Mouse (Mus musculus) MEL (cell line): ENCODE measurements around the gene Grn. TPM values are rescaled to one million over a fixed set of nuclear protein-coding genes. Genes with fewer than 3 reads are reported as not detected.

Experiments
- DNase-seq: peaks from one replicate; pipeline ENCODE4 v3.0.0; 2011; ENCODE audit warnings: low read depth, low spot score
- H3K27ac ChIP-seq: 2 replicates; pipeline ENCODE4 v1.5.1; 2012; ENCODE audit warnings: low read depth, mild to moderate bottlenecking, control low read depth, low read length, moderate library complexity; ENCODE audit not compliant: control insufficient read depth
- H3K27me3 ChIP-seq, 2 experiments: fragments of 150-350 bp in 1 of 2; sonication (generic) in 1 of 2; 2 replicates each; pipeline ENCODE4 v1.6.1; 2012; ENCODE audit warnings: low read length in 2 of 2, mild to moderate bottlenecking in 2 of 2, improper control_type of control experiment in 1 of 2, moderate library complexity in 1 of 2; ENCODE audit not compliant: insufficient read depth in 2 of 2, control insufficient read depth in 1 of 2
- H3K36me3 ChIP-seq, 2 experiments: 2 replicates each; pipeline ENCODE4 v1.6.1; 2012 to 2014; ENCODE audit warnings: low read length in 2 of 2, improper control_type of control experiment in 1 of 2, inconsistent platforms in 1 of 2, mild to moderate bottlenecking in 1 of 2; ENCODE audit not compliant: insufficient read depth in 2 of 2, control insufficient read depth in 1 of 2
- H3K4me1 ChIP-seq, 2 experiments: fragments of 150-350 bp in 1 of 2; sonication (generic) in 1 of 2; 2 replicates each; pipeline ENCODE4 v1.6.1; 2012; ENCODE audit warnings: low read length in 2 of 2, improper control_type of control experiment in 1 of 2, mild to moderate bottlenecking in 1 of 2; ENCODE audit not compliant: insufficient read depth in 2 of 2, control insufficient read depth in 1 of 2
- H3K4me3 ChIP-seq, 2 experiments: fragments of 150-350 bp in 1 of 2; sonication (generic) in 1 of 2; 2 replicates each; pipeline ENCODE4 v1.5.1; 2012; ENCODE audit warnings: low read depth in 2 of 2, low read length in 2 of 2, mild to moderate bottlenecking in 2 of 2, moderate library complexity in 2 of 2, control low read depth in 1 of 2, improper control_type of control experiment in 1 of 2; ENCODE audit not compliant: control insufficient read depth in 1 of 2, insufficient read depth in 1 of 2
- H3K79me2 ChIP-seq: 2 replicates; pipeline ENCODE4 v1.6.1; 2012; ENCODE audit warnings: mild to moderate bottlenecking, low read length, moderate library complexity; ENCODE audit not compliant: control insufficient read depth, poor library complexity, insufficient read depth
- H3K9ac ChIP-seq: 2 replicates; pipeline ENCODE4 v1.6.1; 2012; ENCODE audit warnings: low read depth, mild to moderate bottlenecking, control low read depth, low read length, moderate library complexity; ENCODE audit not compliant: control insufficient read depth, poor library complexity, severe bottlenecking
- H3K9me3 ChIP-seq: fragments of 150-350 bp; sonication (generic); replicated peaks from 2 replicates; pipeline ENCODE4 v1.6.1; 2012; ENCODE audit warnings: mild to moderate bottlenecking, low read length, improper control_type of control experiment, moderate library complexity; ENCODE audit not compliant: insufficient read depth
- CHD1 ChIP-seq: IDR thresholded peaks from 2 replicates; pipeline ENCODE4 v1.6.1; 2012; ENCODE audit warnings: low read depth, mild to moderate bottlenecking, inconsistent platforms, low read length, improper control_type of control experiment
- CHD2 ChIP-seq: IDR thresholded peaks from 2 replicates; pipeline ENCODE4 v1.6.1; 2011; ENCODE audit warnings: low read length, improper control_type of control experiment
- EP300 ChIP-seq, 2 experiments: IDR thresholded peaks; 2 replicates each; pipeline ENCODE4 v1.6.1; 2011; ENCODE audit warnings: improper control_type of control experiment in 2 of 2, low read length in 2 of 2, low read depth in 1 of 2, mild to moderate bottlenecking in 1 of 2
- ETS1 ChIP-seq: IDR thresholded peaks from 2 replicates; pipeline ENCODE4 v1.6.1; 2012; ENCODE audit warnings: low read depth, mild to moderate bottlenecking, inconsistent platforms, low read length, improper control_type of control experiment, moderate library complexity
- GATA1 ChIP-seq: IDR thresholded peaks from 2 replicates; pipeline ENCODE4 v1.6.1; 2011; ENCODE audit warnings: low read depth, low read length, improper control_type of control experiment
- HCFC1 ChIP-seq: IDR thresholded peaks from 2 replicates; pipeline ENCODE4 v1.6.1; 2012; ENCODE audit warnings: low read depth, mild to moderate bottlenecking, inconsistent platforms, low read length, improper control_type of control experiment, moderate library complexity
- JUND ChIP-seq: IDR thresholded peaks from 2 replicates; pipeline ENCODE4 v1.6.1; 2011; ENCODE audit warnings: low read depth, mild to moderate bottlenecking, improper control_type of control experiment, low read length
- KAT2A ChIP-seq: conservative IDR thresholded peaks from 2 replicates; pipeline ENCODE4 v1.6.1; 2012; ENCODE audit warnings: low read depth, low read length, improper control_type of control experiment, inconsistent platforms
- MAFK ChIP-seq: IDR thresholded peaks from 2 replicates; pipeline ENCODE4 v1.6.1; 2011; ENCODE audit warnings: low read depth, mild to moderate bottlenecking, low read length, improper control_type of control experiment, borderline replicate concordance
- MAX ChIP-seq: IDR thresholded peaks from 2 replicates; pipeline ENCODE4 v1.6.1; 2011; ENCODE audit warnings: low read length, improper control_type of control experiment
- MXI1 ChIP-seq: IDR thresholded peaks from 2 replicates; pipeline ENCODE4 v1.6.1; 2011; ENCODE audit warnings: mild to moderate bottlenecking, low read depth, low read length, improper control_type of control experiment
- MYB ChIP-seq: IDR thresholded peaks from 2 replicates; pipeline ENCODE4 v1.6.1; 2011; ENCODE audit warnings: mild to moderate bottlenecking, low read depth, low read length, improper control_type of control experiment
- MYC ChIP-seq: IDR thresholded peaks from 2 replicates; pipeline ENCODE4 v1.6.1; 2011; ENCODE audit warnings: low read depth, mild to moderate bottlenecking, low read length, improper control_type of control experiment, moderate library complexity
- NELFE ChIP-seq: IDR thresholded peaks from 2 replicates; pipeline ENCODE4 v1.6.1; 2011; ENCODE audit warnings: low read depth, low read length, improper control_type of control experiment
- NRF1 ChIP-seq: IDR thresholded peaks from 2 replicates; pipeline ENCODE4 v1.6.1; 2014; ENCODE audit warnings: low read depth, mild to moderate bottlenecking, inconsistent platforms, low read length, improper control_type of control experiment, moderate library complexity; ENCODE audit not compliant: poor library complexity, insufficient read depth, severe bottlenecking
- POLR2A ChIP-seq, 2 experiments: IDR thresholded peaks; 2 replicates each; pipeline ENCODE4 v1.6.1; 2011 to 2012; ENCODE audit warnings: low read length in 2 of 2, mild to moderate bottlenecking in 2 of 2, control low read depth in 1 of 2, improper control_type of control experiment in 1 of 2, low read depth in 1 of 2, moderate library complexity in 1 of 2; ENCODE audit not compliant: control insufficient read depth in 1 of 2, insufficient read depth in 1 of 2, poor library complexity in 1 of 2
- POLR2AphosphoS2 ChIP-seq: IDR thresholded peaks from 2 replicates; pipeline ENCODE4 v1.6.1; 2011; ENCODE audit warnings: low read length, improper control_type of control experiment
- POLR2AphosphoS5 ChIP-seq: IDR thresholded peaks from 2 replicates; pipeline ENCODE4 v1.6.1; 2012; ENCODE audit warnings: low read depth, borderline replicate concordance, mild to moderate bottlenecking, inconsistent platforms, low read length, moderate library complexity, mixed read lengths
- RAD21 ChIP-seq: IDR thresholded peaks from 2 replicates; pipeline ENCODE4 v1.6.1; 2011; ENCODE audit warnings: mild to moderate bottlenecking, low read depth, low read length, improper control_type of control experiment
- RCOR1 ChIP-seq: IDR thresholded peaks from 2 replicates; pipeline ENCODE4 v1.6.1; 2012; ENCODE audit warnings: low read depth, mild to moderate bottlenecking, inconsistent platforms, low read length, improper control_type of control experiment
- SIN3A ChIP-seq: IDR thresholded peaks from 2 replicates; pipeline ENCODE4 v1.6.1; 2012; ENCODE audit warnings: low read length, improper control_type of control experiment, inconsistent platforms
- SMC3 ChIP-seq: IDR thresholded peaks from 2 replicates; pipeline ENCODE4 v1.6.1; 2011; ENCODE audit warnings: low read depth, low read length, improper control_type of control experiment
- TAL1 ChIP-seq: IDR thresholded peaks from 2 replicates; pipeline ENCODE4 v1.6.1; 2012; ENCODE audit warnings: mild to moderate bottlenecking, inconsistent platforms, low read length, moderate library complexity, mixed read lengths
- TBP ChIP-seq: IDR thresholded peaks from 2 replicates; pipeline ENCODE4 v1.8.0; 2011; ENCODE audit warnings: low read depth, low read length, improper control_type of control experiment
- TCF12 ChIP-seq: IDR thresholded peaks from 2 replicates; pipeline ENCODE4 v1.6.1; 2014; ENCODE audit warnings: low read depth, mild to moderate bottlenecking, inconsistent platforms, low read length, improper control_type of control experiment, moderate library complexity
- USF1 ChIP-seq: IDR thresholded peaks from 2 replicates; pipeline ENCODE4 v1.6.1; 2014; ENCODE audit warnings: low read depth, mild to moderate bottlenecking, inconsistent platforms, low read length, improper control_type of control experiment, moderate library complexity
- USF2 ChIP-seq, 2 experiments: IDR thresholded peaks; 2 replicates each; pipeline ENCODE4 v1.6.1; 2011 to 2012; ENCODE audit warnings: improper control_type of control experiment in 2 of 2, low read length in 2 of 2, borderline replicate concordance in 1 of 2, inconsistent platforms in 1 of 2, low read depth in 1 of 2, mild to moderate bottlenecking in 1 of 2; ENCODE audit not compliant: insufficient read depth in 1 of 2
- ZMIZ1 ChIP-seq: IDR thresholded peaks from 2 replicates; pipeline ENCODE4 v1.6.1; 2012; ENCODE audit warnings: low read depth, mild to moderate bottlenecking, inconsistent platforms, low read length, improper control_type of control experiment, moderate library complexity
- polyA plus RNA-seq, 2 experiments: library from polyadenylated mRNA; stranded (reverse) in 1 of 2; unstranded in 1 of 2; fragments of >175 nt in 1 of 2; fragments of >200 nt in 1 of 2; gene quantifications; 2 replicates each; pipeline versions ENCODE4 v1.2.1 to v1.2.4; 2012; ENCODE audit warnings: low replicate concordance in 2 of 2, low read depth in 1 of 2; ENCODE audit not compliant: insufficient read length in 2 of 2, insufficient read depth in 1 of 2, missing spikeins in 1 of 2
- total RNA-seq: library from RNA; depleted of rRNA; stranded (reverse); fragments of 300-350 nt; gene quantifications from 2 replicates; pipeline ENCODE4 v1.2.3, GENCODE M21; 2012

The Grn gene
- total and polyA plus RNA-seq, 3 experiments = 14.7 to 42.1 TPM; not detected in 1

DNA sequence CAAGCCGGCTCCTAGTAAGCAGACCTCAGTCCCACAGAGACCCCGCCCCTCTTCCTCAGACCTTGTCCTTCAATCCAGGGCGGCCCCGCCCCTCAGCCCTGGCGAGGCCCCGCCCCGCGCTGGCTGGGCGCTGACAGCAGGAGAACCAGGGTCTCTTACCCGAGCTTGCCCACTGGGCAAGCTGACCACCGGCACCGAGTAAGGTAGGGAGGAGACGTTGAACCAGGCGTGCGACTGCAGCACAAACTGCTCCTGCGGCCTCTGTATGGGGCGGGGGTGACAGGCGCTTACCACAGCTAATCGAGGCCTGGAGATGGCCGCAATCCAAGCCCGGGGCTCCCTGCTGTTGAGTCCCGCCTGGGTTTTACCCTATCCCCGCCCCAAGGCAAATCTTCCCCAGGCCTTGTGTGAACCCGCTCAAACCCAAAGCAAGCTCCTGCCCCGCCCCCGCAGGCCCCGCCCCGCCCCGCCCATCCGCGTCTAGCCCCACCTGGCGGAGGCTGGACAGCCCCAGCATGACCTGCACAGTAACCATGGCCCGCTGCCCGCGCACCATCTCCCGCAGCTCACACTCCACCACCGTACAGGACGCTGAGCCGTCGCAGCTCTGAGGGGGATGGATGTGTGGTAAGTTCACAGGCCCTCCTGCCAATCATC is 25.8 kb downstream of the Grn start (continued):
- no peak for TF ChIP-seq TBP
- no peak for TF ChIP-seq ZMIZ1
- 0 out of 2 replicates have a peak, but pooled peaks have one; percentile 11 for TF ChIP-seq ETS1
- TF ChIP-seq CHD1 = no peak
- TF ChIP-seq MYC = no peak
- TF ChIP-seq MAFK = no peak
- no peak for TF ChIP-seq RCOR1
- TF ChIP-seq SMC3 = 0 out of 2 replicates have a peak, but pooled peaks have one; percentile 4
- 0 out of 4 replicates have a peak, but pooled peaks of 1 of the 2 experiments have one; percentile 15 for TF ChIP-seq EP300 (IDR thresholded peaks at IDR 0.05; ENCODE audit: low read depth in 1 of 2, low read length in 2 of 2)
- TF ChIP-seq HCFC1 = peak; percentile 38; the same call in 1 of the 2 replicates
- no peak for TF ChIP-seq MYB
- TF ChIP-seq MXI1 = peak; percentile 41
- no peak for TF ChIP-seq RAD21
- no peak for TF ChIP-seq TAL1
- no peak for TF ChIP-seq KAT2A

DNA sequence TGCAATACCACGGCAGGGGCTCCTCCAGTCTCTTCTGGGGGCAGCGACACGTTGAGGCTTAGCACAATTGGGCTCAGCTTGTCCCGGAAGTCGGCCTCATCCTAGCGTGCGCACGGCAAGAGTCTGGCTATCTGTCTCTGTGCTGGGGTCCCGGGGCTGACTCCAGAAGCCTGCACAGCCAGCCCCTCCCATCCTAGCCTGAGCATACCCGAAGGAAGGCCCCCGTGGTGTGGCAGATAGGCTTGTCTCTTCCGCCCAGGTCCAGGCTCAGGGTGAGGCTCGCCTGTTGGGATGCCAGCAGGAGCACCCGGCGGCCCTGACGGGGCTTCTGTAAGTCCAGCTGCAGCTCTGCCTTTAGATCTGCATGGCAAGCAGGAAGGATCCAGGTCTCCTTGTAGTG is 30.4 kb downstream of the Grn start:
- no peak overlapping the region for H3K27ac ChIP-seq
- H3K9me3 ChIP-seq = no peaks in the 10 kb centered on the region
- H3K4me3 ChIP-seq = no peak overlapping the region
- DNase-seq = no peak
- TF ChIP-seq POLR2A (IDR thresholded peaks at IDR 0.05; ENCODE audit: control insufficient read depth in 1 of 2, insufficient read depth in 1 of 2, low read depth in 1 of 2, low read length in 2 of 2, poor library complexity in 1 of 2) (no peak), MAX (no peak), POLR2AphosphoS5 (no peak), USF1 (no peak), ETS1 (no peak), MAFK (no peak), EP300 (IDR thresholded peaks at IDR 0.05; ENCODE audit: low read depth in 1 of 2, low read length in 2 of 2) (no peak), TCF12 (no peak), GATA1 (no peak), NELFE (no peak), RAD21 (no peak), CHD1 (no peak), KAT2A (no peak), USF2 (IDR thresholded peaks at IDR 0.05; ENCODE audit: borderline replicate concordance in 1 of 2, insufficient read depth in 1 of 2, low read depth in 1 of 2, low read length in 2 of 2) (no peak), CHD2 (no peak), SIN3A (no peak), NRF1 (no peak), POLR2AphosphoS2 (no peak), JUND (no peak)
- no peak overlapping the region for H3K9ac ChIP-seq
- no peaks in the 10 kb centered on the region for H3K79me2 ChIP-seq
- no peaks in the 10 kb centered on the region for H3K27me3 ChIP-seq
- H3K36me3 ChIP-seq = peaks cover 0 to 12% of the 10 kb centered on the region in 2 experiments; a peak in 2 of 4 replicates
- H3K4me1 ChIP-seq = peaks cover 10 to 17% of the 10 kb centered on the region in 2 experiments
